Mouse (Mus musculus): Measurements from ENCODE around the gene Cdk14. TPM values are rescaled to one million over a fixed set of nuclear protein-coding genes. Genes with fewer than 3 reads are reported as not detected.

Gene Cdk14
- polyA plus RNA-seq, 1 experiment = 10.1 TPM

GRCm38 (mm10) chr5:5109017-5109416 lies 311.1 kb downstream of the Cdk14 start:
- Histone ChIP-seq H3K4me3 (ENCODE audit: insufficient read depth, low read depth, low read length) (no peak overlapping the region), H3K4me1 (ENCODE audit: control insufficient read depth, insufficient read depth, insufficient read length, low read length) (no peaks in the 10 kb centered on the region), H3K27ac (replicated peaks; ENCODE audit: low read depth, low read length) (no peak overlapping the region)

DNA sequence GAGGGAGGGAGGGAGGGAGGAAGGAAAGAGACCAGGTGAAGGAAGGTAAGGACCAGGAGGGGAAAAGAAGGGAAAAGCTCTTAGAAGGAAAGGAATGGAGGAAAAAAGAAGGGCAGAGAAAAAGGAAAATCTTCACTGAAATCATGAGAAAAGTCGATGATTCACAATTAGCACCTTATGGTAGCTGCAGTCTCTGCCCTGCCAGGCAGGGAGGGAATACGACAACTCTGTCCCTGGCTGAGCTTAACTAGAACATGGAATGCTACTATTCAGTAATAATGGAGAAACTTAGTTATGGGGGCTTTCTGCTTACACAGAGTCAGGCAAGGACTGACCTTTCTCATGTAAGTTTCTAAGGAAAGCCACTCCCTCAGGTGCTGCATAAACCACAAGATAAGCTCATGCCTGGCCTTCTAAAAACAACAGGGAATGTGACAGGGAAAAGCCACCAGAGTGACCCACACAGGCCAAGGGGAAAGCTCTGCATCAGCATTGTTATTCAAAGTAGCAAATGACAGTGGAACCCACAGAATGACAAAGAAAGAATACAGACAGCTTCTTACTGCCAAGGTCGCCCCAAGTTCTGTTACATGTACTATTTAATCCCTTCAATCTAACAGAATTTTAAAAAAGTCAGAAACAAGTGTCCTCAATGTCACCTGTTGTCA lies 323.7 kb downstream of the Cdk14 start:
- H3K4me3 ChIP-seq (ENCODE audit: insufficient read depth, low read depth, low read length) = no peak overlapping the region
- H3K27ac ChIP-seq (replicated peaks; ENCODE audit: low read depth, low read length) = no peak overlapping the region
- H3K4me1 ChIP-seq (ENCODE audit: control insufficient read depth, insufficient read depth, insufficient read length, low read length) = no peaks in the 10 kb centered on the region

GRCm38 (mm10) chr5:5092736-5093135 lies 327.4 kb downstream of the Cdk14 start:
- H3K4me1 ChIP-seq (ENCODE audit: control insufficient read depth, insufficient read depth, insufficient read length, low read length) = no peaks in the 10 kb centered on the region
- H3K4me3 ChIP-seq (ENCODE audit: insufficient read depth, low read depth, low read length) = no peak overlapping the region
- H3K27ac ChIP-seq (replicated peaks; ENCODE audit: low read depth, low read length) = no peak overlapping the region

DNA sequence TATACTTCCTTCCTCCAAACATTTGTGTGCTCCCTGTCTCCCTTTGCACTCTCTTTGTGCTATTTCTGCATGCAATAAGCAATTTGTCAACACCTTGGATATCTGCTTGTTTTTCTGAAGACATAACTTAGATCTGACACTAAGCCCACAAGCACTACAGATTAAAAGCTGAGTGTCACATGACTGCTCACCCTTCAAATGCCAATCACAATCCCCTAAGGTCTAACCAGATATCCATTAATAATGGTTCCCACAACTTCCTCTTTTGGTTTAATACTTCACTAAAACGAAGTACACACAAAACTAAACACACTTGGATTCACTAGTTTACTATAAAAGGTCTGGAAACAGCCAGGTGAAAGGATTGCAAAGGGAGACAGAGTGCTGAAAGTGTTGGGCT lies 348.6 kb downstream of the Cdk14 start:
- Histone ChIP-seq H3K27ac (replicated peaks; ENCODE audit: low read depth, low read length) (no peak overlapping the region), H3K4me1 (ENCODE audit: control insufficient read depth, insufficient read depth, insufficient read length, low read length) (no peaks in the 10 kb centered on the region), H3K4me3 (ENCODE audit: insufficient read depth, low read depth, low read length) (no peak overlapping the region)

- H3K27ac ChIP-seq (replicated peaks; ENCODE audit: low read depth, low read length) = no peak overlapping the region
- H3K4me1 ChIP-seq (ENCODE audit: control insufficient read depth, insufficient read depth, insufficient read length, low read length) = no peaks in the 10 kb centered on the region
- H3K4me3 ChIP-seq (ENCODE audit: insufficient read depth, low read depth, low read length) = no peak overlapping the region
Observed at GRCm38 (mm10) chr5:5064686-5065085, 355.4 kb downstream of the Cdk14 start.

DNA sequence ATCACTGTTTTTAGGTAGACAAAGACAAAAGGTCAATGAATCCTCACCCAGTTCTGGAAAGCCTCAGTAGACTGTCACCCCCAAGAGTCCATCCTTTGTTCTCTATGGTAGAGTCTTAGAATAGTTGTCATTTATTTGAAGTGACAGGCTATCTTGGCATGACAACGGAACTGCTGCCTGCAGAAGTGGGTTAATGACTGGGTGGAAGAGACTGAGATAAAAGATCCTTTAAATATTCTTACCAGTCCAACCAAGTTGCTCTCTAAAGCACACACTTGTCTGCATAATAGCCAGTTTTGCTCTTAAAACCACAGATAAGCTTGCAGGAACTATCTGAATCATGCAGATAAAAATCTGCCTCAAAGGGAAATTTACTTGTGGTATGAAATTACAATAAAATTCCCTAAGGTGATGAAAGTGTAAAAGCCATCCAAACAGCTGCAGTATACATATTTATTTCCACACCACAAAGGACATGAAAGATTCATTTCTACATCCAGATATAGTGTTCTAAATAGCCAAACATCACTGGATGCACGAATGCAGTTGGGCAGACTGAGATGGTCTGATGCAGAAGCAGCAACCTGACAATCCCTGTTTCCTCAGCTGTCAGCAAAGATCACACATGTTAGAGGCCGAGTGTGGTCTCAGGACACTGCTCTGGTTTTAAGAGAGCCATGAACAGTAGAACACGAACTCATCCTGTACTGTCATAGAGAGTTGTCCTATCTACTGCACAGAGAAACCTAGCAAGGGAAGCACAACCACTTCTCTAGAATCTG lies 363.8 kb downstream of the Cdk14 start:
- no peak overlapping the region for H3K4me3 ChIP-seq (ENCODE audit: insufficient read depth, low read depth, low read length)
- no peak overlapping the region for H3K27ac ChIP-seq (replicated peaks; ENCODE audit: low read depth, low read length)
- H3K4me1 ChIP-seq (ENCODE audit: control insufficient read depth, insufficient read depth, insufficient read length, low read length) = no peaks in the 10 kb centered on the region

- Histone ChIP-seq H3K4me1 (ENCODE audit: control insufficient read depth, insufficient read depth, insufficient read length, low read length) (no peaks in the 10 kb centered on the region), H3K27ac (replicated peaks; ENCODE audit: low read depth, low read length) (no peak overlapping the region), H3K4me3 (ENCODE audit: insufficient read depth, low read depth, low read length) (no peak overlapping the region)
Observed at GRCm38 (mm10) chr5:5055494-5055893, 364.6 kb downstream of the Cdk14 start.

DNA sequence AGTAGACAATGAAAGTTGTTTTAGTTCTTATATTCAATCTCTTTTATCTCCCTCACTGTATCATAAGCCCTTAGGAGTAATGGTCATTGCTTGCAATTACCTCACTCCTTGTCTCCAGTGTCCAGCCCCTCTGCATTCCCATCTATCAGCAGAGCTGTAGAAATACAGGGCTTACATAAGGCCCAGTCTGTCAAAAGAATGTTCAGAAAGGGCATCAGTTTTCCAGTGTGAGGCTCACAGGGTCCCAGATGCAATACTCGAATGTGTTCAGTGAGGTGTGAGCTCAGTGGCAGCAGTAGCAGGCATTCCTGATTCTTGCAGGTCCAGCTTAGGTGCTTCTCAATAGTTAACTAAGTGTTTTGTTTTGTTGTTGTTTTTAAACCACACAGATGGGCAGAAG lies 365.8 kb downstream of the Cdk14 start:
- H3K4me3 ChIP-seq (ENCODE audit: insufficient read depth, low read depth, low read length) = no peak overlapping the region
- H3K4me1 ChIP-seq (ENCODE audit: control insufficient read depth, insufficient read depth, insufficient read length, low read length) = no peaks in the 10 kb centered on the region
- H3K27ac ChIP-seq (replicated peaks; ENCODE audit: low read depth, low read length) = no peak overlapping the region

DNA sequence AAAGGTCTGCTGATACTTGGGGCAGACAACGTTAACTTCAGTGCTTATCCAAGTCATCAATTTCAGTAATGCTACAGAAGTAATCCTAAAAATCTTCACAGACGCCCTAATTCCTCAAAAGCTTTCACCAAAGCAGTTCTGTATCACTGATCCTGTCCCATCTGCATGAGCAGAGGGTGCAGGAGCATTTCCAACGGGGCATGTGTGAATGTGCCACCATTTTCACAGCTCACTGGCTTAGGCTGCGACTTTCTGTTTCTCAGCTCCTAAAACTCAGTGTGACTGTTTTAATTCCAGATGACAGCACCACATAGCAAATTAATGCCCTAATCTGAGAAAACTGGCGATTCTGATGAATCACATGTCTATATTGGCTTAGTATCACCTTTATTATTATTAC lies 375.8 kb downstream of the Cdk14 start:
- H3K4me3 ChIP-seq (ENCODE audit: insufficient read depth, low read depth, low read length) = no peak overlapping the region
- no peaks in the 10 kb centered on the region for H3K4me1 ChIP-seq (ENCODE audit: control insufficient read depth, insufficient read depth, insufficient read length, low read length)
- H3K27ac ChIP-seq (replicated peaks; ENCODE audit: low read depth, low read length) = no peak overlapping the region

- H3K4me3 ChIP-seq (ENCODE audit: insufficient read depth, low read depth, low read length) = no peak overlapping the region
- no peaks in the 10 kb centered on the region for H3K4me1 ChIP-seq (ENCODE audit: control insufficient read depth, insufficient read depth, insufficient read length, low read length)
- H3K27ac ChIP-seq (replicated peaks; ENCODE audit: low read depth, low read length) = no peak overlapping the region
Observed at GRCm38 (mm10) chr5:5042735-5043134, 377.4 kb downstream of the Cdk14 start.

- no peak overlapping the region for H3K27ac ChIP-seq (replicated peaks; ENCODE audit: low read depth, low read length)
- no peak overlapping the region for H3K4me3 ChIP-seq (ENCODE audit: insufficient read depth, low read depth, low read length)
- no peaks in the 10 kb centered on the region for H3K4me1 ChIP-seq (ENCODE audit: control insufficient read depth, insufficient read depth, insufficient read length, low read length)
Observed at GRCm38 (mm10) chr5:5041480-5041879, 378.6 kb downstream of the Cdk14 start.

GRCm38 (mm10) chr5:5039700-5040284 lies 380.3 kb downstream of the Cdk14 start:
- Histone ChIP-seq H3K4me1 (ENCODE audit: control insufficient read depth, insufficient read depth, insufficient read length, low read length) (no peaks in the 10 kb centered on the region), H3K4me3 (ENCODE audit: insufficient read depth, low read depth, low read length) (no peak overlapping the region), H3K27ac (replicated peaks; ENCODE audit: low read depth, low read length) (no peak overlapping the region)

DNA sequence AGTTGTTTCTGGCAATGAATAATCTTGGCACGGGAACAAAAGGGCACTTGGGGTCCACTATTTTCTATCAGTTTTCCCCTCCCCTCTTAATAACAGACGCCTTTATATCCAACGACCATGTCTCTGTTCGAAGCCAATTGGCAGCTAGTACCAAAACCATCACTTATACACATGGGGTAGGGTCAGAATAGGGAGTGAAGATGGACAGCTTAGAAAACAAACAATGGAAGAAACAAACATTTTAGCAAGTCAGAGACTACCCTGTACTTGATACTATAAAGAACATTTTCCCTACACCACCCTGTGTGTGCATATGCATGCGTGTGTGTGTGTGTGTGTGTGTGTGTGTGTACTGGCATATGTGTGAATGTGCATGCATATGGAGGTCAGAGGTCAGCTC lies 386.7 kb downstream of the Cdk14 start:
- no peak overlapping the region for H3K4me3 ChIP-seq (ENCODE audit: insufficient read depth, low read depth, low read length)
- no peak overlapping the region for H3K27ac ChIP-seq (replicated peaks; ENCODE audit: low read depth, low read length)
- no peaks in the 10 kb centered on the region for H3K4me1 ChIP-seq (ENCODE audit: control insufficient read depth, insufficient read depth, insufficient read length, low read length)

- H3K4me1 ChIP-seq (ENCODE audit: control insufficient read depth, insufficient read depth, insufficient read length, low read length) = no peaks in the 10 kb centered on the region
- H3K4me3 ChIP-seq (ENCODE audit: insufficient read depth, low read depth, low read length) = no peak overlapping the region
- no peak overlapping the region for H3K27ac ChIP-seq (replicated peaks; ENCODE audit: low read depth, low read length)
Observed at GRCm38 (mm10) chr5:5032847-5033246, 387.3 kb downstream of the Cdk14 start.

DNA sequence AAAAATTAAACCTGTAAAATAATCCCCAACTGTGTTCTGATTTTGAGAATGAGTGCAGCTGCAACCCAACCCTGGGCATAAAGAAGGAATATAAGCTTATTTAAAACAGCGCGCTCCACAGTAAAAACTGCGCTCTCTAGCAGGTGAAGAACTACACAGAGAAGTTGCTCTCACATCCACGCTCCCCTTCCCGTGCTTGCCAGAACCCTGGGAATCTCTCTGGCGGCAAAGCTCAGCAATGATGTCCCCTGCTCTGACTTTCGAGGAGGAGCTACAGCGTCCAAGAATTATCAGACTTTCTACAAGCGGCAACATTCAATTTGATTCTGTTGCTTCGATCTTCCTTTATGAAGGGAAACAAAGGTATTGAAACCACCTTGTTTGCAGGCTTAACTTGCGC lies 387.7 kb downstream of the Cdk14 start:
- Histone ChIP-seq H3K4me1 (ENCODE audit: control insufficient read depth, insufficient read depth, insufficient read length, low read length) (no peaks in the 10 kb centered on the region), H3K27ac (replicated peaks; ENCODE audit: low read depth, low read length) (no peak overlapping the region), H3K4me3 (ENCODE audit: insufficient read depth, low read depth, low read length) (no peak overlapping the region)

GRCm38 (mm10) chr5:5030431-5030830 lies 389.7 kb downstream of the Cdk14 start:
- Histone ChIP-seq H3K27ac (replicated peaks; ENCODE audit: low read depth, low read length) (no peak overlapping the region), H3K4me3 (ENCODE audit: insufficient read depth, low read depth, low read length) (no peak overlapping the region)

More at GRCm38 (mm10) chr5:5030431-5030830, 389.7 kb downstream of the Cdk14 start:
- no peaks in the 10 kb centered on the region for H3K4me1 ChIP-seq (ENCODE audit: control insufficient read depth, insufficient read depth, insufficient read length, low read length)

Measured in brown adipose tissue, adult 24 weeks (tissue).